In the genomic region with DNA sequence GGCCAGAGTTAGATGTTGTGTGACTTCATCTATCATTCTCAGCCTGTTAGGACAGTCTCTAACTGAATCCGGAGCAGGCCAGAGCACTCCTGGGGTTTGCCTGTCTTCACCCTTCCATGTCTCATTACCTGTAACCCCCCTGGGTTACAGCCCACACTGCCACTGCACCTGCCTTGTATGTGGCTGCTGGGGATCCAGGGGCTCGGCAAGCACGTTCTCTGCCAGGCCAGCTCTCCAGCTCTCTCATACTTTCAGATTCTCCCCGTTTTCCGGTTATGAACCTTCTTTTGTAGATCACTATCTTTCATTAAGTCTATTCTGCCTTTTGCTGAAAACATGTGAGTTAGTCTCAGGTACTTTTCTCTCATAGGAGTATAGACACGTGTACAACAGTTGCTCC, we compare ENCODE assay signal across 10 mouse cellular contexts. TPM values are rescaled to one million over a fixed set of nuclear protein-coding genes. Genes with fewer than 3 reads are reported as not detected.
A peak's percentile ranks its signal among the peaks of the same experiment; 100 is the strongest.
DNase-seq lines count a peak whose midpoint lies in the region; ATAC-seq lines count a peak whose summit lies in the region.
"Had no signal": no experiment of that assay in that cellular context is flagged by ENCODE, and none has a peak within 500 bp of the region (broad histone marks: within the 10 kb centered on the region; RNA-seq: fewer than 3 reads in every experiment).

No protein-coding gene starts in this region.

- no peaks in the 10 kb centered on the region for H3K27me3 ChIP-seq in forebrain, embryonic 13.5 days
- no peaks in the 10 kb centered on the region for H3K27me3 ChIP-seq in forebrain, embryonic 16.5 days (replicated peaks; ENCODE audit: control insufficient read depth, insufficient read depth, low read length)
- H3K27me3 ChIP-seq in midbrain, embryonic 13.5 days: no peaks in the 10 kb centered on the region
- H3K27me3 ChIP-seq in midbrain, embryonic 15.5 days (replicated peaks): no peaks in the 10 kb centered on the region
- H3K27me3 ChIP-seq: neural tube, embryonic 15.5 days had no signal

- peak overlapping the region; percentile 79; the same call in 1 of the 2 replicates for H3K4me3 ChIP-seq in forebrain, embryonic 13.5 days
- no peak overlapping the region for H3K4me3 ChIP-seq in forebrain, embryonic 16.5 days (replicated peaks; ENCODE audit: low read length)
- no peak overlapping the region for H3K4me3 ChIP-seq in midbrain, embryonic 13.5 days (replicated peaks)
- no peak overlapping the region for H3K4me3 ChIP-seq in midbrain, embryonic 15.5 days
- H3K4me3 ChIP-seq in macrophage (ENCODE audit: inconsistent target): no peak overlapping the region
- H3K4me3 ChIP-seq: neural tube, embryonic 15.5 days had no signal

- peak overlapping the region; percentile 37; the same call in 1 of the 2 replicates for H3K9ac ChIP-seq in forebrain, embryonic 13.5 days
- no peak overlapping the region for H3K9ac ChIP-seq in forebrain, embryonic 16.5 days (replicated peaks; ENCODE audit: low read depth, low read length)
- H3K9ac ChIP-seq in midbrain, embryonic 13.5 days (replicated peaks): no peak overlapping the region; the same call in 1 of the 2 replicates
- H3K9ac ChIP-seq in midbrain, embryonic 15.5 days: no peak overlapping the region
- H3K9ac ChIP-seq: neural tube, embryonic 15.5 days had no signal

- peaks cover 25% of the 10 kb centered on the region for H3K36me3 ChIP-seq in forebrain, embryonic 13.5 days (ENCODE audit: poor library complexity, severe bottlenecking)
- H3K36me3 ChIP-seq in forebrain, embryonic 16.5 days (ENCODE audit: control insufficient read depth, insufficient read depth): peaks cover 3% of the 10 kb centered on the region
- peaks cover 18% of the 10 kb centered on the region for H3K36me3 ChIP-seq in midbrain, embryonic 13.5 days
- H3K36me3 ChIP-seq in midbrain, embryonic 15.5 days (replicated peaks): 0 out of 2 replicates have a peak, but pooled peaks cover 10% of the 10 kb centered on the region
- H3K36me3 ChIP-seq in macrophage (ENCODE audit: inconsistent target): no peaks in the 10 kb centered on the region; the same call in 1 of the 2 replicates

- DNase-seq in thymus, postnatal 4 days: peak; percentile 48
- DNase-seq in left cerebral cortex, adult 9 months (ENCODE audit: low spot score in 2 of 2): no peak
- no peak for DNase-seq in layer of hippocampus, postnatal 36 days

- 85% methylated on average over 6 of the region's 6 CpGs for WGBS in forebrain, embryonic 13.5 days
- WGBS in forebrain, embryonic 16.5 days: 71% methylated on average over 6 of the region's 6 CpGs
- 82% methylated on average over 6 of the region's 6 CpGs for WGBS in midbrain, embryonic 13.5 days
- 78% methylated on average over 6 of the region's 6 CpGs for whole genome bisulfite sequencing in midbrain, embryonic 15.5 days
- 43% methylated on average over 6 of the region's 6 CpGs for WGBS in macrophage (ENCODE audit: missing documents)

- peaks cover 1% of the 10 kb centered on the region; the same call in 1 of the 2 replicates for H3K9me3 ChIP-seq in forebrain, embryonic 13.5 days (replicated peaks)
- no peaks in the 10 kb centered on the region for H3K9me3 ChIP-seq in forebrain, embryonic 16.5 days (ENCODE audit: control insufficient read depth, low read length)
- no peaks in the 10 kb centered on the region for H3K9me3 ChIP-seq in midbrain, embryonic 13.5 days
- no peaks in the 10 kb centered on the region for H3K9me3 ChIP-seq in midbrain, embryonic 15.5 days
- H3K9me3 ChIP-seq: neural tube, embryonic 15.5 days had no signal

- ATAC-seq in forebrain, embryonic 13.5 days: no peak
- ATAC-seq in forebrain, embryonic 16.5 days: no peak
- no peak for ATAC-seq in midbrain, embryonic 13.5 days
- no peak for ATAC-seq in midbrain, embryonic 15.5 days (replicated peaks)

- H3K27ac ChIP-seq in forebrain, embryonic 13.5 days: no peak overlapping the region
- H3K27ac ChIP-seq in forebrain, embryonic 16.5 days (ENCODE audit: low read length): no peak overlapping the region
- no peak overlapping the region for H3K27ac ChIP-seq in midbrain, embryonic 13.5 days
- no peak overlapping the region for H3K27ac ChIP-seq in midbrain, embryonic 15.5 days
- H3K27ac ChIP-seq in macrophage: 0 out of 2 replicates have a peak overlapping the region, but pooled peaks have one; percentile 86
- H3K27ac ChIP-seq: hindbrain, embryonic 10.5 days; neural tube, embryonic 15.5 days had no signal

- H3K79me2 ChIP-seq in macrophage (ENCODE audit: inconsistent target): peaks cover 31% of the 10 kb centered on the region

- peaks cover 28% of the 10 kb centered on the region for H3K4me1 ChIP-seq in forebrain, embryonic 13.5 days
- peaks cover 7% of the 10 kb centered on the region for H3K4me1 ChIP-seq in forebrain, embryonic 16.5 days (replicated peaks; ENCODE audit: control insufficient read depth, insufficient read depth, low read length)
- peaks cover 22% of the 10 kb centered on the region for H3K4me1 ChIP-seq in midbrain, embryonic 13.5 days (replicated peaks)
- H3K4me1 ChIP-seq in midbrain, embryonic 15.5 days: peaks cover 13% of the 10 kb centered on the region

- peak overlapping the region; percentile 79 for H3K4me2 ChIP-seq in forebrain, embryonic 13.5 days
- H3K4me2 ChIP-seq in forebrain, embryonic 16.5 days (ENCODE audit: low read length): no peak overlapping the region
- peak overlapping the region; percentile 72 for H3K4me2 ChIP-seq in midbrain, embryonic 13.5 days (replicated peaks)
- no peak overlapping the region for H3K4me2 ChIP-seq in midbrain, embryonic 15.5 days

RNA-seq across cellular contexts. Expression of a gene that starts 2.0 kb away (rescaled TPM):
- polyA plus RNA-seq in forebrain, embryonic 13.5 days (2015; fragmentation: Nextera tagmentation; extraction: Ambion mirVana): 24.3 and 25.6 TPM in 2 replicates
- polyA plus RNA-seq in forebrain, embryonic 16.5 days (2015; fragmentation: Nextera tagmentation; extraction: Ambion mirVana): 10.1 and 11.1 TPM in 2 replicates
- 13.8 and 14.0 TPM in 2 replicates for polyA plus RNA-seq in midbrain, embryonic 13.5 days (2015; fragmentation: Nextera tagmentation; extraction: Ambion mirVana)
- polyA plus RNA-seq in midbrain, embryonic 15.5 days (2015; fragmentation: Nextera tagmentation; extraction: Ambion mirVana): 6.2 and 6.3 TPM in 2 replicates
- 100 to 1,000 TPM in 1 of 26 experiments, 10 to 100 TPM in 24, 1 to 10 TPM in 1; 8.6 to 155 (median 38.4) TPM for total RNA-seq in macrophage (2018; cell fraction: chromatin; rRNA removed)
- total RNA-seq in macrophage (2018; cell fraction: cytosol; rRNA removed): 10 to 100 TPM in 24 of 26 experiments, 1 to 10 TPM in 2; 9.5 to 45.0 (median 17.8) TPM
- total RNA-seq in macrophage (2018; cell fraction: nucleus; rRNA removed): 100 to 1,000 TPM in 1 of 26 experiments, 10 to 100 TPM in 24, 1 to 10 TPM in 1; 8.5 to 101 (median 37.6) TPM
- polyA plus RNA-seq in macrophage (2018): 10.6 to 26.0 TPM (median 16.2 TPM) in 3 replicates
- total RNA-seq in layer of hippocampus, postnatal 36 days (2021): 1 to 10 TPM; 1.7 to 1.8 TPM

Comparison
In these comparisons a context has a peak if more than half of its experiments do, and no peak if none do; other contexts are left out.
1. H3K4me2 ChIP-seq: peak in forebrain, embryonic 13.5 days (single experiment) and midbrain, embryonic 13.5 days (single experiment); none in forebrain, embryonic 16.5 days (single experiment) and midbrain, embryonic 15.5 days (single experiment).